Mouse (Mus musculus): ENCODE results near the gene Tab1. TPM values are rescaled to one million over a fixed set of nuclear protein-coding genes. Genes with fewer than 3 reads are reported as not detected.

The Tab1 gene
- total RNA-seq, 4 experiments from 2014 or later = 11.5 to 13.6 (median 12.8) TPM

DNA sequence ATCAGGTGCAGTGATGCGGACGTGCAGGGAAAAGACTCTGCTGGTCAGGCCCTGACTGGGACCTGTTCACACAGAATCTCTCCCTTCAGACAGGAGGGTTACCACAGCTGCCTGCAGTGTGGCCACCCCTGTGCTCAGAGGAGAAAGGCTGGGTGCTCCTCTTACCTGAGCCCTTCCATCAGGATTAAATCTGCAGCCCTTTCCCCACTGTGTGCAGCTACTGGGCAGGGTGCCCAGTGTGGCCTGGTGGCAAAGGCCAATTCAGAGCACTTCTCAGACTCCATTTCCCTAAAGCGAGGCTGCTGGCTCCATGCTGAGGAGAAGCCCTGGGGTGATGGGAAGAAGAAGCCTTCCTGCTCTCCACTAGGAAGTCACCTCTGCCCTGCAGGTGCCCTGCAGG is 28.3 kb downstream of the Tab1 start:
- DNase-seq (ENCODE audit: low spot score in 2 of 2) = no peak

GRCm38 (mm10) chr15:80162401-80162964 is 29.6 kb downstream of the Tab1 start:
- no peak for DNase-seq (ENCODE audit: low spot score in 2 of 2)

- DNase-seq (ENCODE audit: low spot score in 2 of 2) = no peak
Observed at GRCm38 (mm10) chr15:80163274-80163673, 30.3 kb downstream of the Tab1 start.

DNA sequence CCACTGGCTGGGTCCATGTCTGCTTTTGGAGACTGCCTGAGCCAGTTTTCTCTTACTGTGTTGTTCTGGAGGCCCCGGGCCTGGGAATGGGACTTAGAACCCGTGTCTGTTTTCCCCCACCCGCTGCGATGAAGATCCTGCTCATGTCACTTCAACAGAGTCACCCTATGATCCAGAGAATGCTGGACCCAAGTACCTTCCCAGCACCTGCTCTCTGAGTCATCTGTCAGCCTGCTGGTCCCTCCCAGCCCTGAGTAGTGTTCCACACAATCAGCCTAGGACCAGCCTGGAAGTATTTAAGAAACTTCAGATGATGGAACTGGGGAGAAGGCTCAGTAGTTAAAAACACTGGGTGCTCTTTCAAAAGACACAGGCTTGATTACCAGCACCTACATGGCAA is 30.8 kb downstream of the Tab1 start:
- DNase-seq (ENCODE audit: low spot score in 2 of 2) = no peak

DNA sequence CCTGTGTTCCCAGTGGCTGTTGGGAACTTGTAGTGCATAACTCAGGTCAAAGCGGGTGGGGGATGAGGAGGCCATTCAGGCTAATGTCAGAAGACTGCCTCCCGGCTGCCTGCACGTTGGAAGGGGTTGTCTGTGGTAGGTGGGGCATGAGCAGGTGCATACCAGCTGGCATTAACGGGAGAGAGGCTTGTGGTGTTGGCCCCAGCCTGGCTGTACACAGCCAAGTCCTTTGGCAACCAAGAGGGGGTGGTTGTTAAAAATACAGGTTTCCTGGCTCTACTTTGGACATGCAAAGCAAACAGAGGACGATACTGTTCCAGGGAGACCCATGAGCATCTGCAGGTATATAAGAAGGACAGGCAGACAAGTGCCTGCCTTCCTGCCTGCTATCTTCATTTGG is 32.5 kb downstream of the Tab1 start:
- DNase-seq (ENCODE audit: low spot score in 2 of 2) = peak in 1 of 2 experiments; percentile 17

DNA sequence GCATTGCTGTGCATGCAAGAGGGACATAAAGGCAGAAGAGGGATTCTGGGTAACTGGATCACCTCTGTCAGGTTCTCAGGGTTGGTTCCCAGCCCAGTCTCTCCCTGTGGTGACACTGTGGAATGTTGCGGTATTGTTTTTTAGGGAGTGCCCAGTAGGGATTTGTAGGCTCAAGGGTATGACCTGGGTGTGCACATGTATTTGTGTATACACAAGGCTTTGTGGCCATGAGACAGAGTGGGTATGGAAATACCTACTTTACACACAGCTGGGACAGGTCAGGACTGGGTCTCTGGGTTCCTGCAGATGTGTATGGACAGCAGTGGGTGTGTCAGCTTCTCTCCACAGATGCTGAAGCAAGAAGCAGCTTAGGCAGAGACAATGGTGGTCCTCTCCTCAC is 36.6 kb downstream of the Tab1 start:
- DNase-seq (ENCODE audit: low spot score in 2 of 2) = no peak

GRCm38 (mm10) chr15:80170357-80170756 is 37.4 kb downstream of the Tab1 start:
- no peak for DNase-seq (ENCODE audit: low spot score in 2 of 2)

GRCm38 (mm10) chr15:80171286-80171685 is 38.4 kb downstream of the Tab1 start:
- no peak for DNase-seq (ENCODE audit: low spot score in 2 of 2)

DNA sequence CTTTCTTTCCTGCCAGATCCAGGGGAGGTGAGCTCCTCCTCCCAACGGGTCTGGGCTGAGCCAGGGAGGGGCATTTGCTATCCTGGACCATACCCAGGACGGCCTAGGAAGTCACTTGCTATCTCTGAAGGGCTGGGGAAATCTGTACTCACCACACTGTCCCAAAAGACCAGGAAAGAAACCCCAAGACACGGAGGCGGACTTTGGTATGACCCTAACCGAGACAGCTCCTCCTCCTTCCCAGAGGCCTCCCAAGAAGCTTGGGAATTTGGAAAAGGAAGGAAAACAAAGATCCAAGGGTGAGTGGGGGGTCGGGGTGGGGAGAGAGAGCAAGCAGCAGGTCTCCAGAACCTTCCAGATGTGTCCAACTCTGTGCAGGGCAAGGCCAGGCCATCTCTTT is 38.9 kb downstream of the Tab1 start:
- DNase-seq (ENCODE audit: low spot score in 2 of 2) = no peak

DNA sequence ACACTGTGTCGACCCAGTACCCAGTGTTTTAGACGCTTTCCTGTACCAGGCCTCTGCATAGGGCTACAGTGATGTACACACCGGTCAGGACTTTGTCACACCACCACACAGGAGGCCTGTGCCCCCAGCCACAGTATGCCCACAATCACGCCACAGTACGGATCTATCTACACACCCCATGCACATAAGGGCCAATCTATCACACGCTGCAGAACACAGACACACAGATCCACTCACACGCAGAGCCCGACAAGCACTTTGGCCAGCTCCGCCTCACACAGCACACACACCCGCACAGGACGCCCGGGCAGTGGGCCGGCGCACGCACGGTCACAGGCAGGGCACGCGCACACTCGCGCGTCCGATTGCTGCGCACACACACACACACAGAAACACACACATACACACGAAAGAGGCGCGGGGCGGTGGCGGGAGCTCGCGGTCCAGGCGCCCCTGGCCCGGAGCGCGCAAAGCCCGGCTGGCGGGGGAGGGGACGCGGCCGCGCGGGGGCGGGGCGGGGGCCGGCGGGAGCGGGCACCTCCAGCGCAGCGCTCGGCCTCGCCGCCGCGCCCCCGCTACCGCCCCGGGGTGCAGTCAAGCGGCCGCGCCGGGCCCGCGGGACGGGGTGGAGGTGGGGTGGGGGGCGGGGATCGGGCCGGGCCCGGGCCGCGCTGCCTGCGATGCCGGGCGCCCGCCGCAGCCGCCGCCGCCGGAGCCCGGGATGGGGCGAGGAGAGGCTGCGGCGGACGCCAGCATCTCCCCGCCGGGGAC is 40.3 kb downstream of the Tab1 start, which contains the start of gene Mgat3:
Gene Mgat3, plus strand, starts transcription at position 721 of the 771 bp plus-strand sequence.
- no peak for DNase-seq (ENCODE audit: low spot score in 2 of 2)

- no peak for DNase-seq (ENCODE audit: low spot score in 2 of 2)
Observed at GRCm38 (mm10) chr15:80173781-80174597, 41.1 kb downstream of the Tab1 start.

DNA sequence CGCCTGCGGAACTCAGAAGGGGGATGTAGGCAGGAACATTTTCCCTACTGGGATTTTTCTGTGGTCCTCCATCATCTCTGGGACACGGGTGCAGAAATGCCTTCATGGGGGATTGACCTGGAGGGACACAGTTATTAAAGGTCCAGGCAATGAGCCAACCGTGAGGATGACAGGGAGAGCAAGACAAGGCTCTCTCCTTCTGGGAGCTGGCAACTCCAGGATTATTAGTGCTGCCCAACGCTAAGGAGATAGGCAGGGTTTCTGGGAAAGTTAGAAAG is 41.6 kb downstream of the Tab1 start:
- DNase-seq (ENCODE audit: low spot score in 2 of 2) = no peak

DNA sequence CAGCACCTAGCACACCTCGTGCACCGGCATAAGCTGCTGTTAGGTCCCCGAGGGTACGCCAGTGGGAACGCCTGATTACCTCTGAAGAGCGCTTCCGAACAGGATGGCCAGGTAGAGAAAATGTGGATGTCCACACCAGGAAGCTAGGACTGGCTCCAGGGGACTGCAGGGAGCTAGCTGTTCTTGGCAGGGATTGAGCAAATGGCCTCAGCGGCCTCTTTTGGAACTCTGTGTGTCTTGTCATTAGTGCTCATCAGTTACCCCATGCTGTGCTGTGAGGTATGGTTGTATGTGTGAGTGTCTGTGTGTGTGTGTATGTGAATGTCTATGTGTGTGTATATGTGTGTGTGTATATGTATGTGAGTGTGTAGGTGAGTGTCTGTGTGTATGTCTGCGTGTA is 42.4 kb downstream of the Tab1 start:
- no peak for DNase-seq (ENCODE audit: low spot score in 2 of 2)

- no peak for DNase-seq (ENCODE audit: low spot score in 2 of 2)
Observed at GRCm38 (mm10) chr15:80175756-80176155, 42.8 kb downstream of the Tab1 start.

- no peak for DNase-seq (ENCODE audit: low spot score in 2 of 2)
Observed at GRCm38 (mm10) chr15:80181561-80181960, 48.6 kb downstream of the Tab1 start.

DNA sequence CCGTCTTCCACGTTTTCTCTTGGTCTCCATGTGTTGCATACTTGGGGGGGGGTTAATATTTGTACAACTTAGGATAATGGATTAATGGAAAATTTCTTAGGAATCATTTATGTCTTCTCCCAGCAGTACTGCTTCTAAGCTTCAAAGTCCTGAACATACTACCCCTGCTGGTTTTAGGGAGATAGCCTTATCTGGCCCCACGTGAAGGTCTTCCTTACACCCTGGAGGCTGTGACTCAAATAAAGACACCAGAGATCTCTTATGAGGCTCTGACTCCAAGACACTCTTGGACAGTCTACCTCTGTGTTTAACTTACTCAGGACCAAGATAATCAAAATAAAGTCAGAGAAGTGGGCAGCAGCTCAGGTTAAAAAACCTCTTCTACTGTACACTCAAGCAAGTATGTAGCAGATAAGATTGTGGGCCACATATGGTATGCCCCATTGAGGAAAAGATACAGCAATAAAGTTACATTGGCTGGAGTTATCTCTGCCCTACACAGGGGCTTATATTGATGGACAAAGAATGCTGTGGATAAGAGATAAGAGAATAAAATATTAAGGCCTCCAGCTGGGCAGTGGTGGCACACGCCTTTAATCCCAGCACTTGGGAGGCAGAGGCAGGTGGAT is 49.3 kb downstream of the Tab1 start:
- no peak for DNase-seq (ENCODE audit: low spot score in 2 of 2)

GRCm38 (mm10) chr15:80188927-80189326 is 56.0 kb downstream of the Tab1 start:
- no peak for DNase-seq (ENCODE audit: low spot score in 2 of 2)

- DNase-seq (ENCODE audit: low spot score in 2 of 2) = no peak
Observed at GRCm38 (mm10) chr15:80190075-80190474, 57.1 kb downstream of the Tab1 start.

- DNase-seq (ENCODE audit: low spot score in 2 of 2) = no peak
Observed at GRCm38 (mm10) chr15:80191585-80192245, 58.8 kb downstream of the Tab1 start.

- no peak for DNase-seq (ENCODE audit: low spot score in 2 of 2)
Observed at GRCm38 (mm10) chr15:80192246-80192585, 59.3 kb downstream of the Tab1 start.

GRCm38 (mm10) chr15:80192847-80193246 is 59.9 kb downstream of the Tab1 start:
- DNase-seq (ENCODE audit: low spot score in 2 of 2) = no peak

- DNase-seq (ENCODE audit: low spot score in 2 of 2) = no peak
Observed at GRCm38 (mm10) chr15:80199556-80199955, 66.6 kb downstream of the Tab1 start.
